ENCODE assay signal across 14 mouse cellular contexts in genomic region chr1:167754636-167755522, GRCm38 (mm10).
DNase-seq lines count a peak whose midpoint lies in the region; ATAC-seq and TF ChIP-seq lines count a peak whose summit lies in the region.
"Had no signal": no experiment of that assay in that cellular context is flagged by ENCODE, and none has a peak within 500 bp of the region (broad histone marks: within the 10 kb centered on the region; RNA-seq: fewer than 3 reads in every experiment).

No protein-coding gene starts in this region.

- no peaks in the 10 kb centered on the region for H3K27me3 ChIP-seq in liver, adult 2 months (ENCODE audit: control insufficient read depth, insufficient read depth, low read length)
- no peaks in the 10 kb centered on the region for H3K27me3 ChIP-seq in liver, embryonic 11.5 days (replicated peaks; ENCODE audit: control insufficient read depth, insufficient read depth, low read length)
- H3K27me3 ChIP-seq in embryonic facial prominence, embryonic 12.5 days, result no peaks in the 10 kb centered on the region
- H3K27me3 ChIP-seq in neural tube, embryonic 12.5 days (replicated peaks), result peaks cover 38% of the 10 kb centered on the region

- H3K27ac ChIP-seq in liver, adult 2 months (replicated peaks; ENCODE audit: insufficient read depth, low read depth, low read length), result no peak overlapping the region
- H3K27ac ChIP-seq in liver, embryonic 11.5 days (ENCODE audit: low read depth, low read length), result no peak overlapping the region
- H3K27ac ChIP-seq in embryonic facial prominence, embryonic 12.5 days, result no peak overlapping the region
- no peak overlapping the region for H3K27ac ChIP-seq in neural tube, embryonic 12.5 days
- H3K27ac ChIP-seq: liver, embryonic 14.5 days; midbrain, embryonic 10.5 days had no signal

- H3K4me3 ChIP-seq in liver, adult 2 months (ENCODE audit: insufficient read depth, low read depth, low read length), result no peak overlapping the region
- no peak overlapping the region for H3K4me3 ChIP-seq in liver, embryonic 11.5 days (ENCODE audit: low read depth, low read length)
- no peak overlapping the region for H3K4me3 ChIP-seq in embryonic facial prominence, embryonic 12.5 days
- no peak overlapping the region for H3K4me3 ChIP-seq in neural tube, embryonic 12.5 days
- H3K4me3 ChIP-seq: midbrain, embryonic 10.5 days had no signal

- H3K9me3 ChIP-seq in liver, embryonic 11.5 days (ENCODE audit: control insufficient read depth, low read length), result no peaks in the 10 kb centered on the region
- no peaks in the 10 kb centered on the region for H3K9me3 ChIP-seq in embryonic facial prominence, embryonic 12.5 days
- no peaks in the 10 kb centered on the region for H3K9me3 ChIP-seq in neural tube, embryonic 12.5 days
- H3K9me3 ChIP-seq: midbrain, embryonic 10.5 days had no signal

- DNase-seq in embryo, embryonic 10 days (ENCODE audit: low spot score), result peak; percentile 36
- no peak for DNase-seq in embryo, embryonic 9.5 days (ENCODE audit: extremely low spot score)
- DNase-seq in liver, adult 2 months (ENCODE audit: extremely low read depth, low read depth, low spot score), result peak; percentile 32
- DNase-seq in liver, embryonic 11.5 days (ENCODE audit: low spot score), result no peak
- no peak for DNase-seq in T-cell, adult 2 months (ENCODE audit: low spot score)
- no peak for DNase-seq in thymus, postnatal 4 days
- DNase-seq: adrenal gland, postnatal 36 days; cerebellum, adult 11-12 months; heart, adult 11 months; heart, postnatal 36 days had no signal

- no peak overlapping the region for H3K9ac ChIP-seq in liver, adult 2 months (ENCODE audit: low read depth, low read length)
- H3K9ac ChIP-seq in liver, embryonic 11.5 days (ENCODE audit: low read depth, low read length), result no peak overlapping the region
- no peak overlapping the region for H3K9ac ChIP-seq in embryonic facial prominence, embryonic 12.5 days
- H3K9ac ChIP-seq in neural tube, embryonic 12.5 days, result no peak overlapping the region
- H3K9ac ChIP-seq: liver, embryonic 14.5 days had no signal

- WGBS in liver, adult 2 months, result 35% methylated on average over 14 of the region's 14 CpGs
- 40% methylated on average over 14 of the region's 14 CpGs for WGBS in liver, embryonic 11.5 days
- 22% methylated on average over 14 of the region's 14 CpGs for WGBS in embryonic facial prominence, embryonic 12.5 days
- WGBS in neural tube, embryonic 12.5 days, result 7% methylated on average over 14 of the region's 14 CpGs

- H3K4me1 ChIP-seq in liver, adult 2 months (ENCODE audit: control insufficient read depth, insufficient read depth, low read length), result no peaks in the 10 kb centered on the region
- H3K4me1 ChIP-seq in liver, embryonic 11.5 days (replicated peaks; ENCODE audit: control insufficient read depth, insufficient read depth, low read length), result no peaks in the 10 kb centered on the region
- peaks cover 13% of the 10 kb centered on the region; the same call in 1 of the 2 replicates for H3K4me1 ChIP-seq in embryonic facial prominence, embryonic 12.5 days
- peaks cover 23% of the 10 kb centered on the region for H3K4me1 ChIP-seq in neural tube, embryonic 12.5 days

- H3K4me2 ChIP-seq in liver, embryonic 11.5 days, result no peak overlapping the region
- H3K4me2 ChIP-seq in embryonic facial prominence, embryonic 12.5 days (replicated peaks), result no peak overlapping the region
- H3K4me2 ChIP-seq in neural tube, embryonic 12.5 days (replicated peaks), result 0 out of 2 replicates have a peak overlapping the region, but pooled peaks have one; percentile 6

- H3K36me3 ChIP-seq in liver, adult 2 months (ENCODE audit: control insufficient read depth, insufficient read depth, low read length), result no peaks in the 10 kb centered on the region
- no peaks in the 10 kb centered on the region for H3K36me3 ChIP-seq in liver, embryonic 11.5 days (ENCODE audit: control insufficient read depth, insufficient read depth, low read length)
- no peaks in the 10 kb centered on the region for H3K36me3 ChIP-seq in embryonic facial prominence, embryonic 12.5 days
- H3K36me3 ChIP-seq in neural tube, embryonic 12.5 days, result no peaks in the 10 kb centered on the region
- H3K36me3 ChIP-seq: midbrain, embryonic 10.5 days had no signal

- no peaks in the 10 kb centered on the region for H3K79me2 ChIP-seq in liver, adult 2 months (ENCODE audit: control insufficient read depth, insufficient read depth, low read length)

- no peak for TF ChIP-seq POLR2A in liver, adult 2 months (IDR thresholded peaks at IDR 0.05; ENCODE audit: extremely low read depth, insufficient read depth, low read length)

- no peak for TF ChIP-seq CTCF in liver, adult 2 months (IDR thresholded peaks at IDR 0.05; ENCODE audit: low read depth, low read length)

- no peak for ATAC-seq in liver, embryonic 11.5 days (replicated peaks; ENCODE audit: low FRiP score)
- ATAC-seq in embryonic facial prominence, embryonic 12.5 days (ENCODE audit: insufficient number of reproducible peaks, insufficient read depth, low FRiP score, low TSS enrichment), result 0 out of 2 replicates have a peak, but pooled peaks have one; percentile 60
- ATAC-seq in neural tube, embryonic 12.5 days (ENCODE audit: low FRiP score, low read depth), result peak; percentile 48; the same call in 1 of the 2 replicates

Comparison
In these comparisons a context has a peak if more than half of its experiments do, and no peak if none do; other contexts are left out.
1. DNase-seq: peak in embryo, embryonic 10 days (single experiment) and liver, adult 2 months (single experiment); none in embryo, embryonic 9.5 days (single experiment), liver, embryonic 11.5 days (single experiment), T-cell, adult 2 months (single experiment) and thymus, postnatal 4 days (single experiment).